Mouse (Mus musculus): ENCODE data around the gene Cntd1. TPM values are rescaled to one million over a fixed set of nuclear protein-coding genes. Genes with fewer than 3 reads are reported as not detected.
"Not testable (repeated sequence)": the region's sequence is repeated elsewhere in the genome, so short reads cannot be mapped to it uniquely, and the experiment has no call there.

The Cntd1 gene
- polyA plus RNA-seq, 1 experiment from 2014 or later, result 1.3 TPM

DNA sequence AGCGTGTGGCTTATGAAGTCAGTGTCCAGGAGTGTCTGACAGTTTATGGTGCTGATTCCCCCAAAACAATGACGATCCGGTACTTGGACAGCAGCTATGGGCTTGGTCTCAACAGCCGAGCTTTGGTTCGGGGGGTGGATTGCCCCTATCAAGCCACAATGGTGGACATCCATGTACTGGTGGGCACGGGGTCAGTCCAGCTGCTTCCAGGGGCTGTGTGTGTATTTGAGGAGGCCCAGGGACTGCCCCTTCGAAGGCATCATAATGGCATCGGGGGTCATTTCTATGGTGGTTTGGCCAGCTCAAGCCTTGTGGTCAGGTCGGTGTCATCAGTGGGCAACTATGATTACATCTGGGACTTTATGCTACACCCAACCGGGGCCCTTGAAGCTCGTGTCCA lies 47.3 kb downstream of the Cntd1 start:
- Histone ChIP-seq H3K9ac (no peak overlapping the region), H3K4me3 (no peak overlapping the region), H3K27me3 (no peaks in the 10 kb centered on the region), H3K36me3 (peaks cover 54% of the 10 kb centered on the region), H3K9me3 (no peaks in the 10 kb centered on the region), H3K4me2 (no peak overlapping the region), H3K4me1 (replicated peaks) (0 out of 2 replicates have a peak, but pooled peaks cover 6% of the 10 kb centered on the region), H3K27ac (no peak overlapping the region)
- WGBS, result 88% methylated on average over 11 of the region's 11 CpGs
- ATAC-seq (ENCODE audit: low FRiP score), result no peak

DNA sequence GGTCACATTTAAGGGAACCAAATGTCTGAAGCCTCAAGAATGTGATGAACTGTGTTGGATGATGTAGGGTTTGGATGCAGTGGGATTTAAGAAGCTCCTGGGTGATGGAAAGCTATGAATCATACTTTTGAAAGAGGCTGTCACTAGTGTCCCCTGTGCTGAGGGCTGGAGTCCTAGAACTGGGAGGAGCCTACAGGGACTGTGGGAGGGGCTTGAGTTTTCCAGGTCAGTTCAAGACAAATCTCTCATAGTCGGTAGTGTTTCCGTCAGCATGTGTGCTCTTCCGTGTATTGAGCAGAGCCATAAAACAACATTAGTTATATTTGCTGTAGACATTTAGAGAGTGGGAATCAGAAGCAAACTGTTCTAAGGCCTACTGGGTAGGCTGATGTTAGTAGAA lies 48.5 kb downstream of the Cntd1 start:
- Histone ChIP-seq H3K36me3 (peaks cover 43% of the 10 kb centered on the region), H3K9ac (no peak overlapping the region), H3K4me2 (no peak overlapping the region), H3K27ac (no peak overlapping the region), H3K4me1 (replicated peaks) (0 out of 2 replicates have a peak, but pooled peaks cover 6% of the 10 kb centered on the region), H3K4me3 (no peak overlapping the region), H3K27me3 (no peaks in the 10 kb centered on the region), H3K9me3 (no peaks in the 10 kb centered on the region)
- ATAC-seq (ENCODE audit: low FRiP score), result no peak
- 52% methylated on average over 3 of the region's 3 CpGs for WGBS

DNA sequence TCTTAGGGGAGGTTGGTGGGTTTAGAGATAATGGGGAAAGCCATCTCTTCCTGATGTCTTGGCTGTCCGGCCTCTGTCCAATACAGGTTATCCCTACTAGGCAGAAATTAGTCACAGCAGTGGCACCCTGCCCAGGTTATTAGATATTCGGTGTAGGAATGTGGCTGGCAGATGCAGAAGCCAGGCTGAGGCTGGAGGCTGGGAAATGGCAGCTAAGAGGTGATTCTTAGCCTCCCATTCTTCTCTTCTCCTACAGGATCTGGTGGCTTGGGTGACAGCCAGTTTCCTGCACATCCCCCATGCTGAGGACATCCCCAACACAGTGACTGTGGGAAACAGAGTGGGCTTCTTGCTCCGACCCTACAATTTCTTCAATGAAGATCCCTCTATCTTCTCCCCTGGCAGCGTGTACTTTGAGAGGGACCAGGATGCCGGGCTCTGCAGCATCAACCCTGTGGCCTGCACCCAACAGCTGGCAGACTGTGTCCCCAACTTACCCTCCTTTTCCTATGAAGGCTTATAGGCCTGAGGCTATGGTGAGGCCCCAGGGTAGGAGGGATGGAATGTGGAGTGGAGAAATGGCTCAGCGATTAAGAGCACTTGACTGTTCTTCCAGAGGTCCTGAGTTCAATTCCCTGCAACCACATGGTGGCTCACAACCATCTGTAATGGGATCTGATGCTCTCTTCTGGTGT lies 50.3 kb downstream of the Cntd1 start:
- WGBS, result 87% methylated on average over 6 of the region's 6 CpGs
- H3K4me2 ChIP-seq, result no peak overlapping the region
- H3K9ac ChIP-seq, result no peak overlapping the region; the same call in 1 of the 2 replicates
- no peak for ATAC-seq (ENCODE audit: low FRiP score)
- peaks cover 9% of the 10 kb centered on the region for H3K4me1 ChIP-seq (replicated peaks)
- no peaks in the 10 kb centered on the region for H3K27me3 ChIP-seq
- peaks cover 25% of the 10 kb centered on the region for H3K36me3 ChIP-seq
- H3K9me3 ChIP-seq, result no peaks in the 10 kb centered on the region
- H3K4me3 ChIP-seq, result no peak overlapping the region
- no peak overlapping the region for H3K27ac ChIP-seq

DNA sequence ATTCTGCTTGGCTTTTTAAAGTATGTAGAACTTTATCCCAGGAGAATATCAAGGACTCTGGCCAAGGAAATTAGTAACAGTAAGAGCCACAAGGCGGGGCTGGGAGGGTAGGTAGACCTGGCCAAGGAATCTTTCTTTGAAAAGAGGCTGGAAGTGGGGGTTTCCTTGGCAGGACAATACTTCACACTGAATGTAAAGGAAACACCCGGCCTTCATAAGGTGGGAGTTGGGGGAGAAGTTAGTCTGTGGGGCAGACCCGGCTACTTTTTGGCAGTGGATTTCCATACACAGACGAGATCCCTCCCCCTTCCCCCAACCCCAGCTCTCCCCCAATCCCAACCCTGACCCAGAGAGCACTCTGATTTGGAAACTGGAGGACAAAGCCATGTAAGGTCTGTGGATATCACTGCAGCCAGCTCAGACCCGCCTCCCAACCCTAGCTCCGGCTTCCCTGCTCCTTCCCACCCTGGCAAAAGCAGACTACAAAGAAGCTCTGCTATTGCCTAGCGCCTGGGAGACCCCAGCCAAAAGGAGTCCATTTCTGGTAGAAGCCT lies 51.6 kb downstream of the Cntd1 start, which contains the start of gene Aoc3:
TSS of gene Aoc3 (plus strand) at position 235 of the 554 bp plus-strand sequence.
- H3K4me2 ChIP-seq, result no peak within 1 kb of the TSS
- no peak within 1 kb of the TSS for H3K4me3 ChIP-seq
- H3K27ac ChIP-seq, result no peak within 1 kb of the TSS
- H3K36me3 ChIP-seq, result peaks cover 12% of the 10 kb centered on the region
- no peaks in the 10 kb centered on the region for H3K9me3 ChIP-seq
- no peaks in the 10 kb centered on the region for H3K27me3 ChIP-seq
- ATAC-seq (ENCODE audit: low FRiP score), result no peak
- no peak within 1 kb of the TSS for H3K9ac ChIP-seq
- peaks cover 16% of the 10 kb centered on the region for H3K4me1 ChIP-seq (replicated peaks)
- 72% methylated on average over 7 of the region's 7 CpGs for WGBS

DNA sequence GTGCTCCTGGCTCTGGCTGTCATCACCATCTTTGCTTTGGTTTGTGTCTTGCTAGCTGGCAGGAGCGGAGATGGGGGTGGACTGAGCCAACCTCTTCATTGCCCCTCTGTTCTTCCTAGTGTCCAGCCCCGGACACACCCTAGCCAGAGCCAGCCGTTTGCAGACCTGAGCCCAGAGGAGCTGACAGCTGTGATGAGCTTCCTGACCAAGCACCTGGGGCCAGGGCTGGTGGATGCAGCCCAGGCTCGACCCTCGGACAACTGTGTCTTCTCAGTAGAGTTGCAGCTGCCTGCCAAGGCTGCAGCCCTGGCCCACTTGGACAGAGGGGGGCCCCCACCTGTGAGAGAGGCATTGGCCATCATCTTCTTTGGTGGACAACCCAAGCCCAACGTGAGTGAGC lies 52.1 kb downstream of the Cntd1 start:
- not testable (repeated sequence) for H3K27me3 ChIP-seq; H3K4me3 ChIP-seq; H3K4me2 ChIP-seq; H3K9ac ChIP-seq; H3K27ac ChIP-seq; H3K9me3 ChIP-seq; H3K36me3 ChIP-seq; ATAC-seq (ENCODE audit: low FRiP score)
- peaks cover 16% of the 10 kb centered on the region for H3K4me1 ChIP-seq (replicated peaks)
- 84% methylated on average over 6 of the region's 6 CpGs for WGBS

DNA sequence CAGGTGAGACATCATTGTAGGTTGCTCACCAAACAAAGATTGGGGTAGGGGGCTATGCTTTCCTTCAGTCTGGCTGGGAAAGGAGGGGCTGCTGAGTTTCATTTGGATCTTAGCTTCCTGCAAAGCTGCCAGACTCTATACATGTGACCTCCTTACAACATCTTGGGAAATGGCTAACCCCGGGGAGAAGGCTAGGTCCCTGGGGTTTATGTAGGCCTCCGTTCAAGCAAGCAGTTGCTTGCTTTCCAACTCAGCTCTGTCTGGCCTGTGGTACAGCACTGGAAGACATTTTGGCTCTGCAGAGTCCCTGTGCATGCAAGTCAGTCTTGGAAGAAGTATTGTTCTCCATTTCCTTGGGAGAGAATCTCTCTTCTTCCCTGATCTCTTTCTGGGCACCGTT lies 53.7 kb downstream of the Cntd1 start:
- H3K4me2 ChIP-seq, result no peak overlapping the region
- ATAC-seq (ENCODE audit: low FRiP score), result no peak
- H3K36me3 ChIP-seq, result no peaks in the 10 kb centered on the region
- 80% methylated on average over 3 of the region's 3 CpGs for WGBS
- peaks cover 22% of the 10 kb centered on the region for H3K4me1 ChIP-seq (replicated peaks)
- H3K27ac ChIP-seq, result no peak overlapping the region
- H3K27me3 ChIP-seq, result no peaks in the 10 kb centered on the region
- H3K9me3 ChIP-seq, result no peaks in the 10 kb centered on the region
- no peak overlapping the region for H3K4me3 ChIP-seq
- no peak overlapping the region for H3K9ac ChIP-seq

DNA sequence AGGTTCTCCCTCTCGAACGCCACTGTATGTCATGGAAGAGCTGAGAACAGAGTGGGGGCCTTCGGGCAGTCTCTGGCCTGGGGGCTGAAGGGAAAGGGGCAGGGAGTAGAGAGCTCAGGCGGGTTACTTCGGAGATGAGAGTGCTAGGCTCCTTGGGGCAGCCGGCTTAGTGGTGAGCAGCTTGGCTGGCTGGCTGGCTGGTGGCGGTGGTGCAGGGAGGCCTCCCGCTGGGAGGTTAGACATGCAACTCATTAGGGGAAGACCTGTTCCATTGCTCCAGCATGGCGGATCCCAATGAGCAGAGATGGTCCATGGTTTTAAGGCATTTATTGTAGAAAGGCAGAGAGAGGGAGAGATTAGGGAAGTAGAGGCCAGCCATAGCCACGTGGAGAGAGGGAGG lies 55.2 kb downstream of the Cntd1 start:
- H3K27ac ChIP-seq, result no peak overlapping the region
- H3K9me3 ChIP-seq, result no peaks in the 10 kb centered on the region
- H3K27me3 ChIP-seq, result no peaks in the 10 kb centered on the region
- H3K4me2 ChIP-seq, result no peak overlapping the region
- H3K9ac ChIP-seq, result no peak overlapping the region
- WGBS, result 27% methylated on average over 10 of the region's 10 CpGs
- no peaks in the 10 kb centered on the region for H3K36me3 ChIP-seq
- H3K4me3 ChIP-seq, result no peak overlapping the region
- H3K4me1 ChIP-seq (replicated peaks), result peaks cover 33% of the 10 kb centered on the region
- no peak for ATAC-seq (ENCODE audit: low FRiP score)

DNA sequence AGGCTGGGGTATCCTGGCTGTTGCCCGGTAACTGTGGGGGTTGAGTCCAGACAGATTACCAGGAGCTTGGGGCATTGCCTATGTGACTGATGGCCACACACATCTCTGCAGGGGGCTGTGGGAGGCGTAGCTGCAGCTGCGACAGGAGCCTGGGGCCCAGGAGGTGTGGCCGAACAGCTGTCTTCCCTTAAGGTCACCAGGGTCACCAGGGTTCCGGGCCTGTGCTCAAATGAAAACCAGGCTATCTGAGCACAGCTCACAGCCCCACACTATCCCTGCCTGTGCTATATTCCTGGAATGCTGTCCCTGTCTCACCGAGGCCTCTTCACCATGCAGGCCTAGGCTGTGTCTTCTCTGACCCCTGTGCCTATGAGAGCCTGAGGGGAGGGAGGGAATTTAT lies 55.7 kb downstream of the Cntd1 start:
- WGBS, result 5% methylated on average over 6 of the region's 6 CpGs
- Histone ChIP-seq H3K4me2 (no peak overlapping the region), H3K9me3 (no peaks in the 10 kb centered on the region), H3K9ac (no peak overlapping the region), H3K4me1 (replicated peaks) (peaks cover 30% of the 10 kb centered on the region), H3K27me3 (no peaks in the 10 kb centered on the region), H3K4me3 (no peak overlapping the region), H3K36me3 (no peaks in the 10 kb centered on the region), H3K27ac (no peak overlapping the region)
- no peak for ATAC-seq (ENCODE audit: low FRiP score)

DNA sequence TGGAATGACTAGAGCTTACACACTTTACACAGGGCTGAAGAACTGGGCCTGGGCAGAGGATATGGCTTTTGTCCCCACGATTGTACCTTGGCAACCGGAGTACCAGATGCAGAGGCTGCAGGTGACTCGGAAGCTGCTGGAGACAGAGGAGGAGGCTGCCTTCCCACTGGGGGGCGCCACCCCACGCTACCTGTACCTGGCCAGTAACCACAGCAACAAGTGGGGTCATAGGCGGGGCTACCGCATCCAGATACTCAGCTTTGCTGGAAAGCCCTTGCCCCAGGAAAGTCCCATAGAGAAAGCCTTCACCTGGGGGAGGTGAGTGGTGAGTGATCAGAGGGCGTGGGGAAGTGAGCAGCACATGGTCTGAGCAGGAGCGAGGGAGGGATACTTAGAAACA lies 56.9 kb downstream of the Cntd1 start:
- no peak overlapping the region for H3K27ac ChIP-seq
- H3K4me3 ChIP-seq, result no peak overlapping the region
- H3K36me3 ChIP-seq, result no peaks in the 10 kb centered on the region
- H3K4me1 ChIP-seq (replicated peaks), result peaks cover 30% of the 10 kb centered on the region
- no peaks in the 10 kb centered on the region for H3K27me3 ChIP-seq
- H3K9me3 ChIP-seq, result no peaks in the 10 kb centered on the region
- H3K9ac ChIP-seq, result no peak overlapping the region
- no peak overlapping the region for H3K4me2 ChIP-seq
- no peak for ATAC-seq (ENCODE audit: low FRiP score)
- WGBS, result 90% methylated on average over 9 of the region's 9 CpGs

DNA sequence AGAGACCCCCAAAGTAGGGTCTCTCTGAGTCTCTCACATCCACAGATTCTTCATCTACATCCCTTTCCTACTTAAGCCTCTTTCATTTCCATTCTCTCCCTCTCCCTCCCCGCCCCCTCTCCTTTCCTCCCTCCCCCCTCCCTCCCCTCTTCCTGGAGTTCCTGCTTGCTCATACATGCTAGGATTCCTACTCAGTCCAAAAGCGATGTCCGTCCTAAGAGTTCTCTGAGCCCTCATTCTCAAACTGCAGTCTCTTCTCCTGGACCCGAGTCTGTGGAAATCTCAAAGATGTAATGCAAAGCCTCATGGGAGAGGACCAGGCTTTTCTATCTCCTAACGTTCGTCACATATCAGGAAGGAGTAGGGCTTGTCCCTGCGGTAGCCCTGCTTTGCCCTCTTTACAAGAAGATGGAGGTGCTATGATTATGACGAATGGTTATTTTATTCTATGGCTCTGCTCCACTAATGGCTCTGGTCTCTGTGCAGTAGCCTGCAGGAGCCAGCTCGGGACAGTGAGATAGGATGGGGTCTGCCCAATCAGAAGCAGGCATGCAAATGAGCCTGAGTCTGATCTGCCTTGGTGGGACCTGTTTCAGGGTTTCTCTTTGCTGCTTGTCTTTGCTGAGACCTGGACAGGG lies 59.4 kb downstream of the Cntd1 start:
- Histone ChIP-seq H3K27ac (peak overlapping the region; percentile 81), H3K4me2 (peak overlapping the region; percentile 65), H3K4me3 (peak overlapping the region; percentile 38), H3K9ac (peak overlapping the region; percentile 66), H3K27me3 (no peaks in the 10 kb centered on the region), H3K4me1 (replicated peaks) (peaks cover 30% of the 10 kb centered on the region), H3K9me3 (no peaks in the 10 kb centered on the region), H3K36me3 (no peaks in the 10 kb centered on the region)
- ATAC-seq (ENCODE audit: low FRiP score), result peak; percentile 91
- 1% methylated on average over 9 of the region's 9 CpGs for WGBS
